Mouse (Mus musculus) telencephalon, adult 2 months (tissue): ENCODE results near the gene Morn1.

Source experiments
- DNase-seq: peaks from one replicate; pipeline ENCODE4 v3.0.0-alpha.2; 2011; ENCODE audit warnings: low read depth, low spot score

The Morn1 gene

GRCm38 (mm10) chr4:155086108-155087024 lies at the start of gene Morn1, which contains the start of gene Rer1:
Morn1 (plus strand) TSS chr4:155086577.
Rer1 (minus strand) TSS chr4:155086382.
- peak; percentile 99 for DNase-seq

- no peak for DNase-seq
Observed at GRCm38 (mm10) chr4:155040197-155040596, 46.2 kb upstream of the Morn1 start.

GRCm38 (mm10) chr4:155040696-155041095 lies 45.7 kb upstream of the Morn1 start:
- DNase-seq, result no peak

- DNase-seq, result no peak
Observed at GRCm38 (mm10) chr4:155042606-155043288, 43.6 kb upstream of the Morn1 start.

- DNase-seq, result no peak
Observed at GRCm38 (mm10) chr4:155043289-155043625, 43.1 kb upstream of the Morn1 start.

- DNase-seq, result no peak
Observed at GRCm38 (mm10) chr4:155046636-155047035, 39.7 kb upstream of the Morn1 start.

- no peak for DNase-seq
Observed at GRCm38 (mm10) chr4:155050116-155050515, 36.3 kb upstream of the Morn1 start.

GRCm38 (mm10) chr4:155056724-155057123 lies 29.7 kb upstream of the Morn1 start, which contains the start of gene Plch2:
Plch2 (minus strand) TSS chr4:155056784.
- DNase-seq, result no peak

GRCm38 (mm10) chr4:155058325-155058724 lies 28.1 kb upstream of the Morn1 start:
- no peak for DNase-seq

GRCm38 (mm10) chr4:155063895-155064294 lies 22.5 kb upstream of the Morn1 start:
- DNase-seq, result no peak

GRCm38 (mm10) chr4:155064474-155064873 lies 21.9 kb upstream of the Morn1 start:
- DNase-seq, result no peak

GRCm38 (mm10) chr4:155065970-155066833 lies 20.2 kb upstream of the Morn1 start:
- DNase-seq, result peak; percentile 86

GRCm38 (mm10) chr4:155066834-155067522 lies 19.4 kb upstream of the Morn1 start, which contains the start of gene Pex10:
Pex10 (plus strand) TSS chr4:155067016.
- DNase-seq, result peak; percentile 94

GRCm38 (mm10) chr4:155068357-155068972 lies 17.9 kb upstream of the Morn1 start:
- DNase-seq, result no peak

- no peak for DNase-seq
Observed at GRCm38 (mm10) chr4:155069191-155069590, 17.2 kb upstream of the Morn1 start.

GRCm38 (mm10) chr4:155070199-155070598 lies 16.2 kb upstream of the Morn1 start:
- no peak for DNase-seq

- DNase-seq, result no peak
Observed at GRCm38 (mm10) chr4:155070921-155071320, 15.5 kb upstream of the Morn1 start.

GRCm38 (mm10) chr4:155074418-155074817 lies 12.0 kb upstream of the Morn1 start:
- no peak for DNase-seq

GRCm38 (mm10) chr4:155075137-155075536 lies 11.2 kb upstream of the Morn1 start:
- no peak for DNase-seq

- no peak for DNase-seq
Observed at GRCm38 (mm10) chr4:155075813-155076212, 10.6 kb upstream of the Morn1 start.

- no peak for DNase-seq
Observed at GRCm38 (mm10) chr4:155076677-155077076, 9.7 kb upstream of the Morn1 start.
